Mouse (Mus musculus) layer of hippocampus, adult 18-20 months (tissue): Measurements from ENCODE around the gene Plekhn1. TPM values are rescaled to one million over a fixed set of nuclear protein-coding genes. Genes with fewer than 3 reads are reported as not detected.

ENCODE experiments used
- DNase-seq, 2 experiments: peaks; one replicate each; pipeline ENCODE4 v3.0.0; 2022; ENCODE audit warnings: low spot score in 2 of 2
- long read RNA-seq: library from polyadenylated mRNA; stranded (forward); transcript quantifications from one replicate; pipeline ENCODE4 v2.0.0, GENCODE M21; 2021
- total RNA-seq, 2 experiments: library from RNA; stranded (reverse); gene quantifications; 2 replicates each; pipeline ENCODE4 v1.2.3; 2021

The Plekhn1 gene
- 10 to 100 TPM; 37.5 to 38.8 TPM for total RNA-seq
- long read RNA-seq, transcript Plekhn1-201 (12 exons, 3,014 nt): major isoform, 20 of 62 reads
- long read RNA-seq, partial matches to known transcripts: 7 of 62 reads
- long read RNA-seq, other reads (novel, unspliced or antisense): 35 of 62 reads

DNA sequence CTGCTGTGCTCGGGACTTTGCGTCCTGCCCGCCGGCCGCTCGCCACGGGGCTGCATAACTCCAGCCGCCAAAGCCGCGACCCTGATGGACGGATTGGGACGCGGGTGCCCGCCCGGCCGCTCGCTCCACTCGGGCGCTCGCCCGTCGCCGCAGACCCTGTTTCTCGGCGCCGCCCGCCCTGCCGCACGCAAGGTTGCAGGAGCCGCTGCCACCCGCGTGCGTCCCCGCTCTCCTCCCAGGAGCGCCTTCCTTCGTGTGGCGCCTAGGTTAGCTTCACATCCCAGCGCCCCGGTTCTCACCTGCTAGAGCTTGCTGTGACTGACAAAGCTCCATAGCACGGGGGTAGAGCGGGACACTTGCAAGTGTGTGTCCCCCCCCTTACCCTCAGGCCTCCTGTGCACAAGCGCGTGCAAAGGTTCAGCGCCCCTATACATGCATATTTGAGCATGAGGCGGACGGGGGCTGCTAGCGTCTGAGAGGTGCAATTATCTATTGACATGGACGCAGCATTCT lies at the start of gene Plekhn1:
Plekhn1 (minus strand) TSS at position 157 of the 513 bp plus-strand sequence.
- DNase-seq: peak; percentile 62 to 71

DNA sequence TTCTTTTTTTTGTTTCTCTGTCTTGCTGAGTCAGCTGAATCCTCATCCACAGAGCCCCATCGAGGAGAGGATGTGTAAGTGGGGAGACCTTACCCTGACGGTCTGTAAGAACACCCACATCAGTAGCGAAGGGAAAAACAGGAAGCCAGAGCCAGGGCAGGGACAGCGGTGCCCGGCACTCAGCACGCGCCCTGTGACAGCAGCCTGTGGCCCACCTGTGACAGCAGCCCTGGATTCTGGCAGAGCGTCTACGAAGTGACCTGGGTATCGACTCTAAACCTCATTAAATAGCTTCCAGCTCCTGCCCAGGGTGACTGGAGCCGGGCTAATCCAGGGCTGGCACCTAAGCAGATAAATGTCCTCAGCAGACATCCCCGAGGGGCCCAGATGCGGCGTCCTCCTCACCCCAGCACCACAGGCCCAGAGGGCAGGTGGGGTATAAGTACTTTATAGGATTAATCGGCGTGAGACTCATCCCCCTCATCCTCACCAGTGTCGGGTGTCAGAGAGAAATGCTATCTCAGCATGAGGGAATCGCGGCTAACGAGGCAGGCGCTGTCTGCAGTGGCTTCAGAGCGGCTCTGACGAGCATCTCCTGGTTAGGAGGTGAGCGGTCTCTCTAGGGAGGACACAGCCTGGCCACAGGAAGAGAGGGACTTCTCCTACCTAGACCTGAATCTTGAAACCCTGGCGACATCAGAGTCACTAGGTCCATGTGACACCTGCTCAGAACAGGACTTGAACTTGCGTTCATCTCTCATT lies 20.6 kb upstream of the Plekhn1 start, which contains the start of gene Samd11:
Samd11 (minus strand) TSS at position 580 of the 762 bp plus-strand sequence.
- no peak for DNase-seq

DNA sequence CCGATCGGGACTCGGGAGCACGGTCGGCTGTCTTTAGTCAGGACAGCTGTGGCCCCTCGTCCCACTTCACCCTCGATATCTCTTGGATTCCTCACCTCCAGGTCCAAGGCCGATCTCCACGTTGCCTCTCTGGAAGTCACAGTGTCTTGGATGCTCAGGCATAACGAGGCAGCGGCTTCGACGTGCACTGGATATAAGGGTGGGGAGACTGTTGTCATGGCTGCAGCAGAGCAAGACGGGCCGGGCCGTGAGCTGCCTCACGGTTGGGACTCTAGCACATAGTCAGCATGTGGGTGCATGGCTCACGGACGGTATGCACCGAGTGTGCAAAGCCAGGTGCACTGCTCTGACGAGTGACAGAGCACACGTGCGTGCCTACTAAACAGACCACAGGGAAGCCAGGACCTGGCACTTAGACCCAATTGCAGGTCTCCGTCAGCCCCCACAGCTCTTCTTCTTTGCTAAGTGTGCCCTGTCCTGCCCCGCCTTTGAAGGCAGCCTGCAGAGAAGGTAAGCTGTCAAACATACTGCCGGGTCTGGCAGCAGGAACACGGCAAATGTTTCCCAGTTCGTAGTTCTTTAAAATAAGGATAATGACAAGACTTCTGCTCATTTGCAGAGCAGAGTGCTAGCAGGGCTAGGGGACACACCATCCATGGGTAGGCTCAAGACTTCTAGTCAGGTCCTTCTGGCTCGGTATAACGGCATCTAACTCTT lies 19.9 kb upstream of the Plekhn1 start:
- DNase-seq: no peak

DNA sequence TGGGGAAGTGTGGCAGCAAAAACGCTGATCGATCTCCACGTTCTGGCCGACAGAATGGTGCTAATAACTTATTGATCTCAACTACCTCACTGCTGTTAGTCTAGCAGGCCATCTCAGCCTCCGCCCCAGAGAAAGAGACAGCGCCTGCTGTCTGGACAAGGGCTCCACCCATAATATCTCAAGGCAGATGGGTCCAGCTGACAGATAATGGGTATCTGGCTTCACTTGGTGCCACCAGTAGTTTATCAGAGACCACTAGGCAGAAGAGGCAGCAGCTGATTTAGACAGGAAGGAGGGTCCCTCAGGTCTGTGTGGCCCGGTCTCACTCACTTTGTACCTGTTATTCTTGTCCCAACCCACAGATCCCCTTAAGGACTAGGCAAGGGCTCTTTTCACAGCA lies 18.4 kb upstream of the Plekhn1 start:
- no peak for DNase-seq

DNA sequence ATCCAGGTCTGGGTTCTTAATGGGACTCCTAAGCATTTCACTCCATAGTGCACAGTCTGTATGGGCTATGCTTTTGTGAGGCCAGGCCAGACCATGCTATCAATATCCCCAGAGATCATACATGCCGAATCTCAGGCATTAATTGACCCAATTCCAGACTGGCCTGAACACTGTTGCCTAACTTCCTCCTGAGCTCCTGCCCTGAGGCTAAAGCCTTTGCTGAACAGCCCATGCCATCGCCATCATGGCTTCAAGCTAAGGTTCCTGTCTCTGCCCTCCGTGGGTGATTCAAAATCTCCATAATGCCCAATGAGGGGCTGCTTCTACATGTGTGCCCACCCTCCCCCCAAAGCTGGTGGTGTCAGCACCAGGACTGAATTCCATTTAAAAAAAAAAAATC lies 18.0 kb upstream of the Plekhn1 start:
- no peak for DNase-seq

DNA sequence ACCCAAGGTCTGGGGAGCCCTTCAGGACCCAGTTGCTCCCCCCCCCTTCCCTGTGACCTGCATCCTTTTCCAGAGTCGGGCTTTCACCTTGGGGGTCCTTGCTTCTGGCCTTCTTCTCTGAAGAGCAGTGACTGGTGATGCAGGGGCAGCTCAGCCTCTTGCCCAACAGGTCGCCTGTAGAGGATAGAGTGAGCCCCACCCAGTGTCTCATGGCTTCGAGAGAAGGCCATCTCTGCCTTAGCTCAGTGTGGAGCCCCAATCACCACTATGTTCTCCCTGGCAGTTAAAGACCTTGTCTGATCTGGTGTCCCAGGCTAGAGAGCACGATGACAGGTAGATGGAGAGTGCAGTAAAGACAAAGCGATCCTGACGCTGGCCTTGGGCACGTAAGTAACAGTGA lies 17.5 kb upstream of the Plekhn1 start:
- DNase-seq: no peak

DNA sequence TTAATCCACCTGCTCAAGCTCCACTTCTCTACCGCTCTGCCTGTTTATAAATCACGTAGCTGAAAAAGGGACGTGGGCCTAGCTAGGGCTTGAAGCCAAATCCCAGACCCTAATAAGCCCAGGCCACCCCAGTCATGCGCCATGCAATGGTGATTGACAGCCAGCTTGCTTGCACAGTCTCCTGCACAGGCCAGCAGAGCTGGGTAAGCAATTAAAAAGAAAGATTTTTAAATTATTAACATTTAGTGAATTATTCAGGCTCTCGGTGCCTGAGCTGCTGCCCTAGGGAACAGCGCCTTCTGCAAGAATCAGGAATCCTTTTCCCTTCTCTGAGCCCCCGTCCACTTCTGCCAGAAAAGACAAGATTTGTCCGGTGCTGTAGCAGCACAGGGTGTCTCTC lies 16.4 kb upstream of the Plekhn1 start:
- DNase-seq: no peak

DNA sequence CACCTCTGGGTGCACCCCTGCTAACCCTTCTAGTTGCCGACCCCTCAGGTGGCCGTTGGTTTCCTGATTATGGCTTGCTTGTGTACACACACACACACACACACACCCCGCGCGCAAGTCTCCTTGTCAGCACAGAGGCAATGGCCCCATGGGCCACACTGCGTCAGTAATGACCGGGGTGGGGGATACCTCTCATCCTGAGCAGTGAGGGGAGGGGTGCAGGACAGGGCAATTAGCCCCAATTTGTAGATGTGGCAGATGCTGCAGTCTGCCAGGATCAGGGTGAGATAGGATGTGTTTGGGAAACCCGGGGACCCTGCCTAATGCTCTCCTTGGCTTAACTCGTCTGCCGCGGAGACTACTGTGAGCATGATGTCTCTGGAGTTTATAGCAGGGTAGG lies 14.9 kb upstream of the Plekhn1 start:
- no peak for DNase-seq

DNA sequence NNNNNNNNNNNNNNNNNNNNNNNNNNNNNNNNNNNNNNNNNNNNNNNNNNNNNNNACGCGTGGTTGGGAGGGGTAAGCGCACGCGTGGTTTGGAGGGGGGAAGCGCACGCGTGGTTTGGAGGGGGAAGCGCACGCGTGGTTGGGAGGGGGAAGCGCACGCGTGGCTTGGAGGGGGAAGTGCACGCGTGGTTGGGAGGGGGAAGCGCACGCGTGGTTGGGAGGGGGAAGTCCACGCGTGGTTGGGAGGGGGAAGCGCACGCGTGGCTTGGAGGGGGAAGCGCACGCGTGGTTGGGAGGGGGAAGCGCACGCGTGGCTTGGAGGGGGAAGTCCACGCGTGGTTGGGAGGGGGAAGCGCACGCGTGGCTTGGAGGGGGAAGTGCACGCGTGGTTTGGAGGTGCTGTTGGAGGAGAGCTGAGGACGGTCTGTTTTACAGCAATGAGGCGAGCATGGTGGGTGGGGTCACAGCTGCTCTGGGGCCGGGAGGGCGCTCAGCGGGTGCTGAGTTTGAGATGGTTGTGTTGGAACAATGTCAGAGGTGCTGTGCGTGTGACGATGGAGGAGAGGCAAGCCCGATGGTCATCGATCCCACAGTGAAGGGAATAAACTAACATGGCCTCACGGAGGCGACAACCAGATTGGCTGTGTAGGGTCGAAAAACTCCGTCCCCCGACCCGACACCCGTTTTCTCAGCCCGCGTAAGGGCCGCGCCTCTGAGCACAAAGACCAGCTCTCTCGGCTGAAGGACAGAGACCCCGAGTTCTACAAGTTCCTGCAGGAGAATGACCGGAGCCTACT lies 2.2 kb upstream of the Plekhn1 start:
- DNase-seq: no peak

DNA sequence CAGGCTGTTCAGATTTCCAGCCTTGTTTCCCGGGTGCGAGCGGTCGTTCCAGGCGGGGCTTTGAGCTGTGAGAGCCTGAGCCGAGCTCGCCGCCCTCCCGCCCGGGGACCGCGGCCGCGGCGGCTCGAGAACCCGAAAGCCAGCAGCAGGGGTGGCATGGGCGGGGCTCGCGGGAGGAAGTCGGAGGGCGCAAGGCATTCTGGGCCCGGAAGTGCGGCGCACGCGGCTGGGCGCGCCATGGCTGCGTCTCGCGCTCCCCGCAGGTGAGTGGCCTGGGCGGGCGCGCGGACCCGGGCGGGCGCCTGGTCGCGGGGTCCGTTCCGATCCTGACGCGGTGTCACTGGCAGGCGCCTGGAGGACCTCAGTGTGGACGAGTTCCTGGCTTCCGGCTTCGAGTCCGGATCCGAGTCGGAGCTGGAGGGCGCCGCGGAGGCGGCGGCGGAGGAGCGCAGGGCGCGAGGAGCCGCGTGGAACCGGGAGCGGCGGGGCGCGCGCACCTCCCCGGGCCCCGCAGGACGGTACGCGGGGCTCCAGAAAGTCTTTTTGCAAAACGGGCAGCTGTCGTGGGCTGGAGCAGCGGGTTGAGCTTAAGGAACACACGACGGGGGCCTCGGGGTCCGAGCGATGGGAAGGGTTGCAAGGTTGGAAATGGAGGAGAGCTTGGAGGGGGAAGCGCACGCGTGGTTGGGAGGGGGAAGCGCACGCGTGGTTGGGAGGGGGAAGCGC lies 1.3 kb upstream of the Plekhn1 start, which contains the start of gene Noc2l:
Noc2l (plus strand) TSS at position 203 of the 726 bp plus-strand sequence.
- DNase-seq: peak; percentile 88 to 91

DNA sequence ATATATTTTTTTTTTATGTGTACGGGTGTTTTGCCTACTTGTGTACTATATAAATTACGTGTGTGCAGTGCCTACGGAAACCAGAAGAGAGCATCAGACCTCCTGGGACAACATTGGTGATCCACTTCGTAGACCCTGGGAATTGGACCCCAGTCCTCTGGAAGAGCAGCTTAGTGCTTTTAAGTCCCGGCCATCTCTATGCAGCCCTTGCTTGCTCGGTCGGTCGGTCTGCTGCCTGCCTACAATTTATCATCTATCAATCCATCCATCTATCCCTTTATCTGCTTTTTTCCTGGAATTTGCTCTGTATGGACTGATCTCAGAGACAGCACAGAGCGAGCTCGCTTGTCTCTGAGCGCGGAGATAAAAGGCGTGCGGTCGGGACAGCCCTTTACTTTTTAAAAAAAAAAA lies 708 bp upstream of the Plekhn1 start:
- DNase-seq: no peak

DNA sequence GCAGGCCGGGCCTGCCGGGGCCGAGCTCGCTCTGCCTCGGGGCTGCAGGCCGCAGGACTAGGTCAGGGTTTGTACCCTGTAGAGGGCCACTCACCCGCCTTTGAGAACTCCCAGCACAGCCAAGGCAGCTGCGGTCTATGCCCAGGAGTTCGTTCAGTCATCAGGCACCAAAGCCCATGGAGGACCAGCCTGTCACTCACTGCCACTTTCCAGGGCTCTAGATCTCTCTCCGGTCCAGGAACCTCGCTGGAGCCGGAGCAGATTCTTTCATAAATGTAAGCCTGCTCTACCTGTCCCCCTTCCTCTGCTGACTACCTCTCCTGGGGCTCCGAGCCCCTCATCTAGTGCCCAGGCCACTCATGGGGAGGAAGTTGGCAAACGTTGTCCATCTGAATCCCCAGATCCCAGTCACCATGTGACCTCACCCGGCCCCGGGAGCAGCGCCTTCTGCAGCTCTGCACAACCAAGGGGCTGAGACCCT lies 596 bp downstream of the Plekhn1 start:
- no peak for DNase-seq

DNA sequence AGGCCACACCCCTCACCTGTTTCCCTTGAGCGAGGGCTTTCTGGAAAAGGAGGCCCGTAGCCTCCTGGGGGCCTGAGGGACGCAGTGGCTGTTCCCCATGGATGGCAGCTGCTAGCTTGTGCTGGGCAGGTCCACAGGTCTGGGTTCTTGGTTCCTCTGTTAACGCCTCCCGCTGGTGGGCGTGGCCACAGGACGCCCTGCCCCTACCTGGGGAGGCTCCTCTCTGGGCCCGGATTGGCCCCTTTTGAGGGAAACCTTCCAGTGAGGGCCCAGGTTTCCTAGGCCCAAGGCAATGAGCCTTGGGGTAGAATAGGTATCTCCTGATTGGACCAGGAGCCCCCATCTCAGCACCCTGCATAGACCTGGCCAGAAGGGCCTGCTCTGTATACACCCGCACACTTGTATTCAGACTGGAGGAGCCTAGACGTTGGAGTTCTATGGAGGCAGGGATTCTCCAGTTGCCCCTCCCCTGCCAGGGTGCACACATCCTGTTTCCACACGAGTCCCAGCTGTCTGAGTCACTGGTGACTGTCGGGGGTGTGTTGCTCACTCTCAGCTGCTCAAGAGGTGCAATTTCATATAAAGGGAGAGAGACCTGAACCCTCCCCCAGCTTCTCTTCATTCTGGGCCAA lies 6.1 kb downstream of the Plekhn1 start:
- DNase-seq: no peak

DNA sequence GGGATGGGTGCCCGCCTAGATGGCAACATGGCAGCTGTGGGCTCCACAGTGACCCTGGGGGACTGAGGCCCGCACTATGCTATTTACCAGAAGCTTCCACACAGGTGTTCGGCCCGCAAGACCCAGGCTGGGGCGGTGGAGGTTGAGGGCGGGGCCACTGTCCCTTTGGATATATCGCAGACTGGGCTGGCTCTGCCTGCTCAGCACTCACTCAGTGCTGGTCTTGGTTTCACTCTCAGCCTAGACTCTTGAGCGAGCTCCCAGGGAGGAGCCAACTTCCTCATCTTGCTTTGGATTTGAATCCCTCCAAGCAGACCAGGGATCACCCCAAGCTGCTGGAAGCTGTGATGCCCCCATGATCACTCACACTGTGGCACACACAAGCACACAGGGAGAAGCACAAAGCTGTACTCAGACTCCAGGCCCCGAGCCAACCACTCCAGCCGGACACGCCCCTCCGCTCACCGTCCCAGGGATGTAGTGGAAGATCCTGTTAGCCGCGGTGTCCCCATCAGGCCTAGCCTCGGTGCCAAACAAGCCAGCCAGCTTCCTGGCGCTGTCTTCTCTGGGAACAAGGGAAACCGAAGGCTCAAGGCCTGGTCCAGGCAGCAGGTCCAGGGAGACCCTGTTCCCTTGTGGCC lies 6.8 kb downstream of the Plekhn1 start:
- DNase-seq: no peak

DNA sequence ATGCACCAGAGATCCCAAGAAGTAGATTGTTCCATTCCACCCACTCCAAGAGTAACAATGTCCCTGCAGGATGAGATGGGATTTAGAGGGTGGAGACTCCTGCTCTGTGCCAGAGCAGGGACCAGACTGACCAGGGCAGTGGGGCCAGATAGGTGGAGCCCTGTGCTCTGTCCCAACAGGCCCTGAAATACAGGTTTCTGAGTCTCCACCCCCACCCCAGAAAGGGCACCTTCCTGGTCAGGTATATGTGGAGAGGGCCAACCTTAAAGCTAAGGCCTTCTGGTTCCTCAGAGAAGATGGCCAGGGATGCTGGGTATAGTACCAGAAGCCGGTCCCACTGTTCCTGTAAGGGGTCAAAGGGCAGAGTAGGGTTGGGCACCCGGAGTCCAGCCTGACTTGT lies 10.4 kb downstream of the Plekhn1 start:
- no peak for DNase-seq

DNA sequence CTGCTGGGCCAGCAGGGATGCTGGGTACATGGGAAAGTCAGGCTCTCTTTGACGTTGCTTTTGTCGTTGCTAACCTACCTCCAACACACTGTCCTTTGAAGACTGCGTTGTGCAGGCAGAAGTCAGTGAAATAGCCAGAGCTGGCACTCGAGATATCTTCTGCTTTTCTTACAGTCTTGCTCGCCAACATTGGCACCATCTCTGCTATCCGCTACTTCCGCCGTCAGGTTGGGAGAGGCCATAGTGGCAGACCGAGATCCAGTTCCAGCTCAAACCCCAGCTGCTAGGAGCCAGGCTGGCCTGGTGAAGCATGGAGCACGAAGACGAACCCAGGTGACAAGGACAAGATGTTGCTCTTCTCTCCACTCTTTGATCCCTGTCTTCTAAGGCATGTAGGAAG lies 14.7 kb downstream of the Plekhn1 start:
- no peak for DNase-seq

DNA sequence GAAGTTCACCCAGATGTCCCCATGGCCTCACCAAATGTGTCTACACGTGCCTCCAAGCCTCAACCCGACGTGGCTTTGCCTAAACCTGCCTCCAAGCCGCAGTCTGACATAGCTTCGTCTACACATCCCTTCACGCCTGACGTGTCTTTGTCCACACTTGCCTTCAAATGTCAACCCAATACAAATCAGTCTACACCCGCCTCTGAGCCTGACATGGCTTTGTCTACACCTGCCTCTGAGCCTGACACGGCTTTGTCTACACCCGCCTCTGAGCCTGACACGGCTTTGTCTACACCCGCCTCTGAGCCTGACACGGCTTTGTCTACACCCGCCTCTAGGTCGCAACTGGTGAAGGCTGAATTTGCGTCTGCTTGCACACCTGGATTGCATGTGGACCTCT lies 16.8 kb downstream of the Plekhn1 start:
- DNase-seq: no peak

DNA sequence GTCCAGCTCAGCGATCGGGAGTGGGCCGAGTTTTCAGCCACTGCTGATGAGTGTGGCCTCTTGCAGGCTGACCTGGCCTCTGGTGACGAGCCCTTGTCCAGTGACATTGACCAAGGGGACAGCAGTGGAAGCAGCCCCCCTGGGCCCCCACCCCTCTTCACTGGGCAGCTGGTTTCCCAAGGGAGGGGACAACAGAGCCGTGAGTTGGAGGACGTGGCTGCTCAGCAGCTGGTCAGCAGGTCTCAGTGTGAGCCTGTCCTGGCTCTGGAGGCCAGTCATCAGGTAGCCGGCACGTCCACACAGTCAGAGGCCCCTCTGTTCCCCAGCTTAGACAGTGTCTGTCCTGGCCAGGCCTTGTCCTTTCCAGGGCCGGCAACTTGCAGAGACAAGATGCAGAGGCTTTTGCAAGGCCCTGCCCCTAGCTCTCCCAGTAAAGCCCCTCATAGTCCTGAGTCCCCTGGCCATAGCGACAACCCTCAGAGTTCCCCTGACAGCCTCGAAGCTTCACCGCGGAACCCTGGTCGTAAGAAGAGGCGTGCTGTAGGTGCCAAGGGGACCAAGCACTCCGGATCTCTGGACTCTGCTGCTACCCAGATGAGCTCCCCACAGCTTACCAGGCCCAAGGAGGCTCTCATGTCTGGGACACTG lies 17.5 kb downstream of the Plekhn1 start:
- no peak for DNase-seq

DNA sequence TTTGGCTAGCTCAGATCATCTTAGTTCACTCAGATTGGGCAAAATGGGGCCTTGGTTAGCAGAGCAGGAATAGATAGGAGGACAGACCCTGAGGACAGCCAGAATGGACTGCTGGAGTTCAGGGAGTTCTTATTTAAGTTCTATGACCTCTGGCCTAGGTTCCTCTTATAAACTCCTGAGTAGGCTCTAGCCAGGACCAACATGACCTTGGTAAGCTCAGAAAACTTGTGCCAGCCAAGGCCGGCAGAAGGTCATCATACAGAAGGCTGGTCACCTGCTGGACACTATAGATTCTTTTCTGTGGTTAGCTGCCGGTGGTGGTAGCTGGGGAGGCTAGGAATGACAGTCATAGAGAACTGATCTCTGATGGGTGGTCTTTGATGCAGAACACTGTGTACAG lies 18.5 kb downstream of the Plekhn1 start:
- no peak for DNase-seq
